9 mouse cellular contexts compared by ENCODE assay signal in genomic region chr2:92296402-92296801, GRCm38 (mm10).
DNase-seq lines count a peak whose midpoint lies in the region; TF ChIP-seq lines count a peak whose summit lies in the region.
"Had no signal": no experiment of that assay in that cellular context is flagged by ENCODE, and none has a peak within 500 bp of the region (broad histone marks: within the 10 kb centered on the region; RNA-seq: fewer than 3 reads in every experiment).

No protein-coding gene starts in this region.

- no peak overlapping the region for H3K4me3 ChIP-seq in cortical plate, adult 2 months (ENCODE audit: insufficient read depth, low read length)
- H3K4me3 ChIP-seq in lung, adult 2 months (replicated peaks; ENCODE audit: extremely low read depth, low read depth, low read length), result no peak overlapping the region
- H3K4me3 ChIP-seq: liver, embryonic 15.5 days had no signal

- DNase-seq in CD4-positive, CD25-positive, alpha-beta regulatory T cell, adult 2 months (ENCODE audit: low read depth, low spot score), result peak; percentile 86
- DNase-seq in adipocyte (ENCODE audit: low spot score), result peak; percentile 33
- peak; percentile 30 for DNase-seq in gonadal fat pad, adult 2 months (ENCODE audit: low read depth)
- peak; percentile 88 to 92 for DNase-seq in kidney, postnatal 36 days
- peak; percentile 62 for DNase-seq in lung, adult 2 months
- peak; percentile 94 for DNase-seq in retina, embryonic 14.5 days (ENCODE audit: low spot score)
- peak; percentile 64 to 66 for DNase-seq in thymus, postnatal 36 days

- TF ChIP-seq POLR2A in cortical plate, adult 2 months (IDR thresholded peaks at IDR 0.05; ENCODE audit: extremely low read depth, insufficient read depth, low read length), result no peak
- TF ChIP-seq POLR2A in lung, adult 2 months (IDR thresholded peaks at IDR 0.05; ENCODE audit: borderline replicate concordance, extremely low read depth, low read depth, low read length), result no peak

- peak; percentile 86 for TF ChIP-seq CTCF in cortical plate, adult 2 months (IDR thresholded peaks at IDR 0.05; ENCODE audit: extremely low read depth, insufficient read depth, low read length)
- TF ChIP-seq CTCF in lung, adult 2 months (IDR thresholded peaks at IDR 0.05; ENCODE audit: insufficient read depth, low read length), result peak; percentile 64

- WGBS in lung, adult 2 months, result 1% methylated on average over 6 of the region's 6 CpGs

- H3K27ac ChIP-seq in cortical plate, adult 2 months (ENCODE audit: insufficient read depth, low read length), result no peak overlapping the region
- H3K27ac ChIP-seq: liver, embryonic 15.5 days had no signal

- H3K4me1 ChIP-seq in cortical plate, adult 2 months (ENCODE audit: control insufficient read depth, insufficient read depth, low read length), result peaks cover 5% of the 10 kb centered on the region; the same call in 1 of the 2 replicates
- H3K4me1 ChIP-seq in lung, adult 2 months (ENCODE audit: control insufficient read depth, insufficient read depth, low read length), result no peaks in the 10 kb centered on the region

Comparison
In these comparisons a context has a peak if more than half of its experiments do, and no peak if none do; other contexts are left out.
1. DNase-seq: peak in every context shown above with its lines; median percentile 94 in retina, embryonic 14.5 days; 90 in kidney, postnatal 36 days; 86 in CD4-positive, CD25-positive, alpha-beta regulatory T cell, adult 2 months; 65 in thymus, postnatal 36 days; 62 in lung, adult 2 months; 33 in adipocyte; 30 in gonadal fat pad, adult 2 months.